Mouse (Mus musculus) heart, postnatal 0 days (tissue): ENCODE data around the gene Ppip5k1.
"Not testable (repeated sequence)": the region's sequence is repeated elsewhere in the genome, so short reads cannot be mapped to it uniquely, and the experiment has no call there.

Experiments
- CTCF ChIP-seq: IDR thresholded peaks from 2 replicates; pipeline ENCODE4 v1.5.1; 2016; ENCODE audit warnings: antibody characterized with exemption, control low read depth, low read depth
- EP300 ChIP-seq: IDR thresholded peaks from 2 replicates; pipeline ENCODE4 v1.6.1; 2016; ENCODE audit warnings: antibody characterized with exemption, low read depth

DNA sequence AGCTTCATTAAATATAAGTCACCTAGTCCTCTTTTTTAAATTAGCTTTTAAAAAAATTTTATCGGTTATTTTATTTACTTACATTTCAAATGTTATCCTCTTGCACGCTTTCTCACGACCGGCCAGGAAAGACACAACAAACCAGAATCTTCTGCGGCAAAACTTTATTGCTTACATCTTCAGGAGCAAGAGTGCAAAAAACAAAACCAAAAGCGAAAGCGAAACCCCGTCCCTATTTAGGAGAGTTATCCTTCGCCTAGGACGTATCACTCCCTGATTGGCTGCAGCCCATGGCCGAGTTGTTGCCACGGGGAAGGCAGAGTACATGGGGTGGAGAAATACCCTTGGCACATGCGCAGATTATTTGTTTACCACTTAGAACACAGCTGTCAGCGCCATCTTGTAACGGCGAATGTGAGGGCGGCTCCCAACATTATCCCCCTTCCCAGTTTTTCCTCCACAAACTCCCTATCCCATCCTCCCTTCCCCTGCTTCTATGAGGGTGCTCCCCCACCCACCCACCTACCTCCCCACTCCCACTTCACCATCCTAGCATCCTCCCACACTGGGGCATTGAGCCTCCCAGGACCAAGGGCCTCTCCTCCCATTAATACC is 31.9 kb upstream of the Ppip5k1 start, which contains the start of gene Strc:
- TF ChIP-seq EP300, CTCF: not testable (repeated sequence)
